Mouse (Mus musculus) inflammation-experienced regulatory T-cells, adult 6 months (primary cell): Measurements from ENCODE around the gene Capn11. TPM values are rescaled to one million over a fixed set of nuclear protein-coding genes. Genes with fewer than 3 reads are reported as not detected.

Source experiments
- ATAC-seq: one replicate; pipeline ENCODE4 v1.8.0; 2017
- polyA plus RNA-seq, 3 experiments: library from polyadenylated mRNA; unstranded; fragments of 100-300 nt; shearing (Covaris generic); gene quantifications; one replicate each; pipeline ENCODE4 v1.2.1; 2017

Gene Capn11
- polyA plus RNA-seq, 3 experiments from 2014 or later = not detected

- peak; percentile 10 for ATAC-seq
These were observed 78.1 kb downstream of the Capn11 start for GRCm38 (mm10) chr17:45580958-45581477.

Other genes with a start within 250 kb of the Capn11 start
- 10 to 100 TPM; 64.4 to 73.0 (median 70.3) TPM for gene Cdc5l, start 225.6 kb downstream of the Capn11 start, polyA plus RNA-seq
- gene Spats1, start 183.9 kb downstream of the Capn11 start, polyA plus RNA-seq = 1 to 10 TPM; 1.3 to 2.0 (median 1.7) TPM
- gene Aars2, start 152.5 kb downstream of the Capn11 start, polyA plus RNA-seq = 1 to 10 TPM; 2.2 to 2.7 (median 2.3) TPM
- not detected for gene Tcte1, start 135.9 kb downstream of the Capn11 start, polyA plus RNA-seq
- gene Tmem151b, start 109.6 kb downstream of the Capn11 start, polyA plus RNA-seq = under 1 TPM; 0.12 to 0.63 (median 0.14) TPM
- gene Nfkbie, start 103.6 kb downstream of the Capn11 start, polyA plus RNA-seq = 10 to 100 TPM; 35.1 to 44.1 (median 43.1) TPM
- gene Slc35b2, start 95.5 kb downstream of the Capn11 start, polyA plus RNA-seq = 10 to 100 TPM; 30.2 to 38.1 (median 32.6) TPM
- gene Hsp90ab1, start 86.1 kb downstream of the Capn11 start, polyA plus RNA-seq = 1,000 to 10,000 TPM in 1 of 3 experiments, 100 to 1,000 TPM in 2; 939 to 1,028 (median 983) TPM
- gene Slc29a1, start 59.7 kb downstream of the Capn11 start, polyA plus RNA-seq = 100 to 1,000 TPM in 2 of 3 experiments, 10 to 100 TPM in 1; 72.2 to 131 (median 109) TPM
- gene Mymx, start 57.2 kb downstream of the Capn11 start, polyA plus RNA-seq = not detected
- 10 to 100 TPM; 74.5 to 88.1 (median 87.7) TPM for gene Mrpl14, start 27.0 kb upstream of the Capn11 start, polyA plus RNA-seq
- gene Tmem63b, start 27.6 kb upstream of the Capn11 start, polyA plus RNA-seq = 1 to 10 TPM; 2.0 to 2.7 (median 2.4) TPM
- gene 1600014C23Rik, start 74.5 kb upstream of the Capn11 start, polyA plus RNA-seq = not detected